Comparison of ENCODE assay signal across 30 mouse cellular contexts in genomic region chr3:41618036-41618435, GRCm38 (mm10).
DNase-seq lines count a peak whose midpoint lies in the region; ATAC-seq and TF ChIP-seq lines count a peak whose summit lies in the region.
"Had no signal": no experiment of that assay in that cellular context is flagged by ENCODE, and none has a peak within 500 bp of the region (broad histone marks: within the 10 kb centered on the region; RNA-seq: fewer than 3 reads in every experiment).

No protein-coding gene starts in this region.

- ATAC-seq in forebrain, embryonic 14.5 days = peak; percentile 18; the same call in 1 of the 2 replicates
- ATAC-seq in forebrain, embryonic 11.5 days (replicated peaks; ENCODE audit: low FRiP score) = no peak
- no peak for ATAC-seq in kidney, embryonic 16.5 days (ENCODE audit: low FRiP score, low TSS enrichment)
- ATAC-seq in forebrain, embryonic 16.5 days = peak; percentile 51; the same call in 1 of the 2 replicates
- ATAC-seq: activated CD4-positive, CD25-positive, alpha-beta regulatory T cell, adult 4 months; inflammation-experienced regulatory T-cells, adult 6 months; liver, embryonic 12.5 days; liver, postnatal 0 days had no signal

- H3K4me1 ChIP-seq in forebrain, embryonic 14.5 days (ENCODE audit: control insufficient read depth, insufficient read depth, low read length) = peaks cover 4% of the 10 kb centered on the region; the same call in 1 of the 2 replicates
- no peaks in the 10 kb centered on the region for H3K4me1 ChIP-seq in forebrain, embryonic 11.5 days (replicated peaks; ENCODE audit: control insufficient read depth, insufficient read depth, low read length)
- H3K4me1 ChIP-seq in kidney, embryonic 16.5 days (ENCODE audit: insufficient read depth, low read length) = no peaks in the 10 kb centered on the region
- no peaks in the 10 kb centered on the region for H3K4me1 ChIP-seq in MEL (ENCODE audit: control insufficient read depth in 1 of 2, insufficient read depth in 2 of 2, low read length in 2 of 2)
- peaks cover 10% of the 10 kb centered on the region for H3K4me1 ChIP-seq in forebrain, embryonic 16.5 days (replicated peaks; ENCODE audit: control insufficient read depth, insufficient read depth, low read length)
- H3K4me1 ChIP-seq: heart, embryonic 12.5 days; kidney, embryonic 15.5 days; liver, embryonic 12.5 days; megakaryocyte, embryonic 14.5 days; neural tube, embryonic 12.5 days had no signal

- TF ChIP-seq RAD21 in MEL (IDR thresholded peaks at IDR 0.05; ENCODE audit: low read depth, low read length) = no peak

- DNase-seq in forebrain, embryonic 14.5 days (ENCODE audit: low spot score) = peak; percentile 37
- no peak for DNase-seq in forebrain, embryonic 11.5 days (ENCODE audit: low spot score)
- DNase-seq in kidney, postnatal 14 days = no peak
- DNase-seq in MEL (ENCODE audit: low read depth, low spot score) = peak; percentile 23
- no peak for DNase-seq in spleen, adult 18-20 months
- DNase-seq in urinary bladder, postnatal 14 days (ENCODE audit: low spot score) = no peak
- DNase-seq: adrenal gland, adult 2 months; adrenal gland, postnatal 36 days; gastrocnemius, adult 2 months; gastrocnemius, postnatal 36 days; heart, adult 18-20 months; heart, postnatal 4 days; kidney, adult 11 months; layer of hippocampus, postnatal 36 days; left cerebral cortex, postnatal 4 days; liver, postnatal 0 days; lung, postnatal 4 days; midbrain, embryonic 14.5 days; retina, postnatal 1 day; right cerebral cortex, postnatal 25 days; thymus, postnatal 25 days had no signal

- no peaks in the 10 kb centered on the region for H3K79me2 ChIP-seq in MEL (ENCODE audit: control insufficient read depth, insufficient read depth, low read length, poor library complexity)

- TF ChIP-seq CTCF in MEL (IDR thresholded peaks at IDR 0.05 in 2 of 3, conservative IDR thresholded peaks at IDR 0.05 in 1 of 3; ENCODE audit: control insufficient read depth in 1 of 3, insufficient read depth in 1 of 3, low read depth in 2 of 3, low read length in 3 of 3, poor library complexity in 1 of 3, severe bottlenecking in 1 of 3) = no peak

- peak overlapping the region; percentile 50; the same call in 1 of the 2 replicates for H3K27ac ChIP-seq in forebrain, embryonic 14.5 days (ENCODE audit: low read depth, low read length)
- H3K27ac ChIP-seq in forebrain, embryonic 11.5 days (ENCODE audit: low read depth, low read length) = no peak overlapping the region
- 0 out of 2 replicates have a peak overlapping the region, but pooled peaks have one; percentile 2 for H3K27ac ChIP-seq in kidney, embryonic 16.5 days (ENCODE audit: low read length)
- no peak overlapping the region for H3K27ac ChIP-seq in MEL (ENCODE audit: control insufficient read depth, low read depth, low read length)
- H3K27ac ChIP-seq in forebrain, embryonic 16.5 days (ENCODE audit: low read length) = peak overlapping the region; percentile 51
- H3K27ac ChIP-seq: gastrocnemius, adult 2 months; kidney, embryonic 15.5 days; liver, embryonic 12.5 days; neural tube, embryonic 12.5 days had no signal

- TF ChIP-seq POLR2A in MEL (IDR thresholded peaks at IDR 0.05; ENCODE audit: control insufficient read depth in 1 of 2, insufficient read depth in 1 of 2, low read depth in 1 of 2, low read length in 2 of 2, poor library complexity in 1 of 2) = no peak

- no peaks in the 10 kb centered on the region for H3K27me3 ChIP-seq in forebrain, embryonic 14.5 days (replicated peaks; ENCODE audit: control insufficient read depth, insufficient read depth, low read length)
- no peaks in the 10 kb centered on the region for H3K27me3 ChIP-seq in forebrain, embryonic 11.5 days (ENCODE audit: control insufficient read depth, insufficient read depth, low read length)
- H3K27me3 ChIP-seq in kidney, embryonic 16.5 days (ENCODE audit: insufficient read depth, low read length) = no peaks in the 10 kb centered on the region
- H3K27me3 ChIP-seq in MEL (ENCODE audit: control insufficient read depth in 1 of 2, insufficient read depth in 2 of 2, low read length in 2 of 2) = no peaks in the 10 kb centered on the region
- H3K27me3 ChIP-seq in forebrain, embryonic 16.5 days (replicated peaks; ENCODE audit: control insufficient read depth, insufficient read depth, low read length) = no peaks in the 10 kb centered on the region
- H3K27me3 ChIP-seq: heart, embryonic 12.5 days; kidney, embryonic 15.5 days; liver, embryonic 12.5 days; megakaryocyte, embryonic 14.5 days; neural tube, embryonic 12.5 days had no signal

- no peaks in the 10 kb centered on the region for H3K9me3 ChIP-seq in forebrain, embryonic 14.5 days (replicated peaks; ENCODE audit: control insufficient read depth, low read length)
- H3K9me3 ChIP-seq in forebrain, embryonic 11.5 days (ENCODE audit: control insufficient read depth, low read length) = no peaks in the 10 kb centered on the region
- no peaks in the 10 kb centered on the region for H3K9me3 ChIP-seq in kidney, embryonic 16.5 days (ENCODE audit: low read length)
- H3K9me3 ChIP-seq in MEL (replicated peaks; ENCODE audit: insufficient read depth, low read length) = no peaks in the 10 kb centered on the region
- no peaks in the 10 kb centered on the region for H3K9me3 ChIP-seq in forebrain, embryonic 16.5 days (ENCODE audit: control insufficient read depth, low read length)
- H3K9me3 ChIP-seq: heart, embryonic 12.5 days; kidney, embryonic 15.5 days; liver, embryonic 12.5 days; megakaryocyte, embryonic 14.5 days; neural tube, embryonic 12.5 days had no signal

- no peak for TF ChIP-seq EP300 in MEL (IDR thresholded peaks at IDR 0.05; ENCODE audit: low read depth in 1 of 2, low read length in 2 of 2)

- H3K4me2 ChIP-seq in forebrain, embryonic 14.5 days (ENCODE audit: low read length) = no peak overlapping the region
- no peak overlapping the region for H3K4me2 ChIP-seq in forebrain, embryonic 11.5 days (ENCODE audit: low read depth, low read length, severe bottlenecking)
- no peak overlapping the region for H3K4me2 ChIP-seq in kidney, embryonic 16.5 days (replicated peaks; ENCODE audit: low read depth, low read length)
- H3K4me2 ChIP-seq in forebrain, embryonic 16.5 days (ENCODE audit: low read length) = no peak overlapping the region
- H3K4me2 ChIP-seq: heart, embryonic 12.5 days; kidney, embryonic 15.5 days; liver, embryonic 12.5 days; neural tube, embryonic 12.5 days had no signal

- no peak overlapping the region for H3K9ac ChIP-seq in forebrain, embryonic 14.5 days (ENCODE audit: low read length)
- H3K9ac ChIP-seq in forebrain, embryonic 11.5 days (ENCODE audit: low read length) = no peak overlapping the region
- no peak overlapping the region for H3K9ac ChIP-seq in kidney, embryonic 16.5 days (replicated peaks; ENCODE audit: low read length)
- H3K9ac ChIP-seq in MEL (ENCODE audit: control insufficient read depth, low read depth, low read length, poor library complexity, severe bottlenecking) = no peak overlapping the region
- H3K9ac ChIP-seq in forebrain, embryonic 16.5 days (replicated peaks; ENCODE audit: low read depth, low read length) = no peak overlapping the region
- H3K9ac ChIP-seq: heart, embryonic 12.5 days; kidney, embryonic 15.5 days; liver, embryonic 12.5 days; liver, postnatal 0 days; neural tube, embryonic 12.5 days had no signal

- no peak overlapping the region for H3K4me3 ChIP-seq in forebrain, embryonic 14.5 days (ENCODE audit: low read depth, low read length)
- no peak overlapping the region for H3K4me3 ChIP-seq in forebrain, embryonic 11.5 days (ENCODE audit: low read depth, low read length)
- no peak overlapping the region for H3K4me3 ChIP-seq in kidney, embryonic 16.5 days (ENCODE audit: low read length)
- H3K4me3 ChIP-seq in MEL (ENCODE audit: control insufficient read depth in 1 of 2, insufficient read depth in 1 of 2, low read depth in 2 of 2, low read length in 2 of 2) = no peak overlapping the region
- H3K4me3 ChIP-seq in forebrain, embryonic 16.5 days (replicated peaks; ENCODE audit: low read length) = no peak overlapping the region
- H3K4me3 ChIP-seq: gastrocnemius, adult 2 months; heart, embryonic 12.5 days; kidney, embryonic 15.5 days; liver, embryonic 12.5 days; megakaryocyte, embryonic 14.5 days; neural tube, embryonic 12.5 days had no signal

- WGBS in forebrain, embryonic 14.5 days = 60% methylated on average over 3 of the region's 3 CpGs
- 74% methylated on average over 3 of the region's 3 CpGs for WGBS in forebrain, embryonic 11.5 days
- WGBS in kidney, embryonic 16.5 days = 80% methylated on average over 3 of the region's 3 CpGs
- 57% methylated on average over 3 of the region's 3 CpGs for WGBS in forebrain, embryonic 16.5 days

- H3K36me3 ChIP-seq in forebrain, embryonic 14.5 days (ENCODE audit: control insufficient read depth, insufficient read depth, low read length) = peaks cover 16% of the 10 kb centered on the region
- H3K36me3 ChIP-seq in forebrain, embryonic 11.5 days (ENCODE audit: control insufficient read depth, insufficient read depth, low read length) = peaks cover 6% of the 10 kb centered on the region
- peaks cover 17% of the 10 kb centered on the region for H3K36me3 ChIP-seq in kidney, embryonic 16.5 days (ENCODE audit: insufficient read depth, low read length)
- H3K36me3 ChIP-seq in MEL (ENCODE audit: control insufficient read depth in 1 of 2, insufficient read depth in 2 of 2, low read length in 2 of 2) = peaks cover 0 to 11% of the 10 kb centered on the region in 2 experiments; a peak in 2 of 4 replicates
- peaks cover 7% of the 10 kb centered on the region for H3K36me3 ChIP-seq in forebrain, embryonic 16.5 days (ENCODE audit: control insufficient read depth, insufficient read depth)

TF ChIP-seq in MEL, 35 proteins besides CTCF, POLR2A, EP300 and RAD21:
- TF ChIP-seq BHLHE40 (IDR thresholded peaks at IDR 0.05; ENCODE audit: borderline replicate concordance, low read depth, low read length) (0 out of 2 replicates have a peak, but pooled peaks have one; percentile 20), POLR2AphosphoS2 (IDR thresholded peaks at IDR 0.05; ENCODE audit: low read length) (0 out of 2 replicates have a peak, but pooled peaks have one; percentile 2), MYB (IDR thresholded peaks at IDR 0.05; ENCODE audit: low read depth, low read length) (no peak)
TF ChIP-seq in MEL: peak in this region for 2.

Comparison
In these comparisons a context has a peak if more than half of its experiments do, and no peak if none do; other contexts are left out.
1. ATAC-seq: peak in forebrain, embryonic 14.5 days (single experiment) and forebrain, embryonic 16.5 days (single experiment); none in forebrain, embryonic 11.5 days (single experiment) and kidney, embryonic 16.5 days (single experiment).
2. DNase-seq: peak in forebrain, embryonic 14.5 days (single experiment) and MEL (single experiment); none in forebrain, embryonic 11.5 days (single experiment), kidney, postnatal 14 days (single experiment), spleen, adult 18-20 months (0 of 2) and urinary bladder, postnatal 14 days (single experiment).
3. H3K27ac ChIP-seq: peak in forebrain, embryonic 14.5 days (single experiment), kidney, embryonic 16.5 days (single experiment) and forebrain, embryonic 16.5 days (single experiment); none in forebrain, embryonic 11.5 days (single experiment) and MEL (single experiment).